Mouse (Mus musculus) CH12.LX (cell line): Measurements from ENCODE around the gene Hsdl2. TPM values are rescaled to one million over a fixed set of nuclear protein-coding genes. Genes with fewer than 3 reads are reported as not detected.

Source experiments
- DNase-seq: peaks from one replicate; pipeline ENCODE4 v3.0.0-alpha.2; 2013; ENCODE audit errors: extremely low read depth
- H3K27ac ChIP-seq: 2 replicates; pipeline ENCODE4 v1.5.1; 2012; ENCODE audit warnings: low read depth, mild to moderate bottlenecking, control low read depth, moderate library complexity; ENCODE audit not compliant: insufficient read depth
- H3K27me3 ChIP-seq: replicated peaks from 2 replicates; pipeline ENCODE3; 2012; ENCODE audit warnings: inconsistent platforms
- H3K36me3 ChIP-seq, 2 experiments: replicated peaks in 1 of 2; 2 replicates each; pipeline versions ENCODE3 to v1.6.1; 2012; ENCODE audit warnings: inconsistent platforms in 1 of 2, low read length in 1 of 2, mild to moderate bottlenecking in 1 of 2, mixed read lengths in 1 of 2, moderate library complexity in 1 of 2; ENCODE audit not compliant: control insufficient read depth in 1 of 2, insufficient read depth in 1 of 2
- H3K4me1 ChIP-seq, 2 experiments: 2 replicates each; pipeline ENCODE4 v1.6.1; 2012; ENCODE audit warnings: inconsistent platforms in 1 of 2, moderate library complexity in 1 of 2; ENCODE audit not compliant: insufficient read depth in 2 of 2, control insufficient read depth in 1 of 2
- H3K4me2 ChIP-seq: 2 replicates; pipeline ENCODE4 v1.6.1; 2012; ENCODE audit warnings: low read depth, mild to moderate bottlenecking, control low read depth; ENCODE audit not compliant: poor library complexity, insufficient read depth, severe bottlenecking
- H3K4me3 ChIP-seq, 3 experiments: fragments of 150-350 bp in 1 of 3; sonication (generic) in 1 of 3; replicated peaks in 1 of 3; 2 replicates each; pipeline versions ENCODE3 to v1.5.1; 2011 to 2012; ENCODE audit warnings: low read depth in 2 of 3, low read length in 2 of 3, mild to moderate bottlenecking in 2 of 3, moderate library complexity in 2 of 3, control low read depth in 1 of 3, improper control_type of control experiment in 1 of 3, inconsistent platforms in 1 of 3, mixed read lengths in 1 of 3; ENCODE audit not compliant: poor library complexity in 1 of 3
- H3K79me2 ChIP-seq: replicated peaks from 2 replicates; pipeline ENCODE4 v1.6.1; 2012; ENCODE audit warnings: mild to moderate bottlenecking, moderate library complexity; ENCODE audit not compliant: control insufficient read depth, poor library complexity, insufficient read depth, severe bottlenecking; ENCODE audit errors: extremely low read depth
- H3K9ac ChIP-seq: 2 replicates; pipeline ENCODE4 v1.6.1; 2012; ENCODE audit warnings: low read depth, mild to moderate bottlenecking, control low read depth, moderate library complexity; ENCODE audit not compliant: insufficient read depth
- H3K9me3 ChIP-seq: replicated peaks from 2 replicates; pipeline ENCODE3; 2012; ENCODE audit warnings: low read length, inconsistent platforms, mixed read lengths
- CHD2 ChIP-seq: IDR thresholded peaks from 2 replicates; pipeline ENCODE4 v1.6.1; 2011; ENCODE audit warnings: low read length, improper control_type of control experiment
- GABPA ChIP-seq: IDR thresholded peaks from 2 replicates; pipeline ENCODE4 v1.6.1; 2012; ENCODE audit warnings: low read depth, low read length, improper control_type of control experiment, inconsistent platforms; ENCODE audit not compliant: insufficient replicate concordance
- MAX ChIP-seq: IDR thresholded peaks from 2 replicates; pipeline ENCODE4 v1.6.1; 2011; ENCODE audit warnings: low read length, improper control_type of control experiment
- MAZ ChIP-seq: IDR thresholded peaks from 2 replicates; pipeline ENCODE4 v1.6.1; 2012; ENCODE audit warnings: low read depth, mild to moderate bottlenecking, inconsistent platforms, low read length, improper control_type of control experiment, moderate library complexity
- MEF2A ChIP-seq: IDR thresholded peaks from 2 replicates; pipeline ENCODE4 v1.6.1; 2014; ENCODE audit warnings: low read depth, mild to moderate bottlenecking, inconsistent platforms, low read length, improper control_type of control experiment, borderline replicate concordance
- NELFE ChIP-seq: IDR thresholded peaks from 2 replicates; pipeline ENCODE4 v1.6.1; 2011; ENCODE audit warnings: low read depth, low read length, improper control_type of control experiment
- NRF1 ChIP-seq: IDR thresholded peaks from 2 replicates; pipeline ENCODE4 v1.6.1; 2014; ENCODE audit warnings: low read depth, mild to moderate bottlenecking, inconsistent platforms, low read length, improper control_type of control experiment, moderate library complexity
- SIN3A ChIP-seq: IDR thresholded peaks from 2 replicates; pipeline ENCODE4 v1.6.1; 2012; ENCODE audit warnings: low read length, improper control_type of control experiment, inconsistent platforms
- TBP ChIP-seq: conservative IDR thresholded peaks from 2 replicates; pipeline ENCODE4 v1.6.1; 2011; ENCODE audit warnings: low read depth, low read length, improper control_type of control experiment
- UBTF ChIP-seq: IDR thresholded peaks from 2 replicates; pipeline ENCODE4 v1.6.1; 2012; ENCODE audit warnings: low read depth, mild to moderate bottlenecking, inconsistent platforms, low read length, improper control_type of control experiment, moderate library complexity
- ZC3H11A ChIP-seq: IDR thresholded peaks from 2 replicates; pipeline ENCODE4 v1.6.1; 2012; ENCODE audit warnings: low read depth, mild to moderate bottlenecking, inconsistent platforms, low read length, improper control_type of control experiment
- ZMIZ1 ChIP-seq: IDR thresholded peaks from 2 replicates; pipeline ENCODE4 v1.6.1; 2012; ENCODE audit warnings: low read depth, mild to moderate bottlenecking, inconsistent platforms, low read length, improper control_type of control experiment
- ZNF384 ChIP-seq: IDR thresholded peaks from 2 replicates; pipeline ENCODE4 v1.6.1; 2012; ENCODE audit warnings: low read depth, low read length, improper control_type of control experiment, inconsistent platforms
- dilution Hi-C: fragments of 300-500 bp; cut with MboI; formaldehyde crosslinking; loops from 2 replicates; pipeline ENCODE4 v1.14.3; 2020; ENCODE audit warnings: low sequenced_read_pairs; ENCODE audit not compliant: extremely low pct_unique_long_range_greater_than_20kb, extremely low pct_ligation_motif_present
- in situ Hi-C: fragments of 300-500 bp; cut with MboI; formaldehyde crosslinking; loops from 3 replicates; pipeline ENCODE4 v1.14.3; 2019; ENCODE audit warnings: low sequenced_read_pairs, low pct_ligation_motif_present, low pct_unique_long_range_greater_than_20kb, mixed read lengths
- polyA plus RNA-seq: library from polyadenylated mRNA; unstranded; fragments of >175 nt; gene quantifications from 2 replicates; pipeline ENCODE4 v1.2.1, GENCODE M21; 2012; ENCODE audit warnings: low read depth; ENCODE audit not compliant: insufficient read length
- total RNA-seq, 2 experiments: library from RNA; depleted of rRNA; stranded (reverse); fragments of 300-350 nt in 1 of 2; fragments of >200 nt in 1 of 2; gene quantifications; 2 replicates each; pipeline ENCODE4 v1.2.3; 2012 to 2014

Hsdl2 gene
- total and polyA plus RNA-seq, 3 experiments, result 7.0 to 10.4 (median 9.7) TPM

- Histone ChIP-seq H3K4me2 (peak overlapping the region; percentile 8; the same call in 1 of the 2 replicates), H3K36me3 (no peaks in the 10 kb centered on the region), H3K79me2 (no peaks in the 10 kb centered on the region), H3K9ac (no peak overlapping the region), H3K27me3 (no peaks in the 10 kb centered on the region), H3K27ac (no peak overlapping the region)
- in situ Hi-C loops, result loop anchor here (10.0 kb wide), 1 partner anchor 481 kb away; no protein-coding TSS in a partner anchor
- no peak for DNase-seq
- no peak for TF ChIP-seq MAX
- TF ChIP-seq, all 38 proteins: peak for 0
- H3K4me3 ChIP-seq, result no peak overlapping the region
- peaks cover 7 to 19% of the 10 kb centered on the region in 2 experiments for H3K4me1 ChIP-seq
- dilution Hi-C loops, result no loop called here
- H3K9me3 ChIP-seq, result no peaks in the 10 kb centered on the region
Observed at GRCm38 (mm10) chr4:59575184-59575958, 6.0 kb upstream of the Hsdl2 start.

DNA sequence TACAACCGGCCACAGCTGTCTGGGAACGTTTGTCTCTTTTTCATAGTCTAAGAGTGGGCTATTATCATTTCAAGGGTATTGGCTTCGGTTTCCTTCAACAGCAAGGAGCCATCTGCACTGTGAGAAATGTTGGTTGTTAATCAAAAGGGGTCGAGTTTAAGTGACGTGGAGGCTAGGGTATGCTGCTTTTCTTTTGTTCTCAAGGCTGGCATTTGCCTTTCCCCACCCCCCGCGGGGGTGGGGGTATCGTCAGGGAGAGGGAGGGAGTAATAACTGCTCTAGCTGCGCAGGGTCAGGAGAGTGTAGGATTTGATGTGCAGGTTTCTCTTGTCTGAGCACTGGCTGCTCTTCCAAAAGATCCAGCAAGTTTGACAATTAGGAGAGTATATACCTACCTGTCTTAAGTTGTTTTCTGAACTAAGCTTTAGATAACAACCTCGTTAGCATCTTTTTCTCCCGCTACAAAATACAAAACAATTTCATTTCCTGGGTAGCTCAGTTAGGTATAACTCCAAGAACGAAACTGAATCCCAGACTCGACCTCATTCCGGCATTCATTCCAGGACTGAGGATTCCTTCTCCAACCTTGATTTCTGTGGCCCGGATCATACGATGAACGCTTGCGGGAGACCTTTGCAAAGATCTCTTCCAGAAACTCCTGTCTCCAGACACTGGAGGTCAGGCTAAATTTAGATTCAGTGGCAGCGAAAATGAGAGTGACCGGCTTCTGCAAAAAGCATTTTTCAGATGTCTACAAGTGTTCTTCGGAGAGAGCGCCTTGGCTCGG, 675 bp upstream of the Hsdl2 start:
- H3K4me2 ChIP-seq, result peak overlapping the region; percentile 82
- H3K9me3 ChIP-seq, result no peaks in the 10 kb centered on the region
- in situ Hi-C loops, result no loop called here
- dilution Hi-C loops, result no loop called here
- no peaks in the 10 kb centered on the region for H3K79me2 ChIP-seq
- no peaks in the 10 kb centered on the region for H3K27me3 ChIP-seq
- DNase-seq, result no peak
- no peak overlapping the region for H3K27ac ChIP-seq
- peak overlapping the region; percentile 74 to 77 (median 76) for H3K4me3 ChIP-seq
- no peaks in the 10 kb centered on the region for H3K36me3 ChIP-seq
- TF ChIP-seq SIN3A (peak; percentile 23), CHD2 (no peak), ZNF384 (no peak), NRF1 (peak; percentile 53; the same call in 1 of the 2 replicates), ZC3H11A (no peak), ZMIZ1 (peak; percentile 6; the same call in 1 of the 2 replicates), NELFE (peak; percentile 2; the same call in 1 of the 2 replicates), TBP (no peak), UBTF (no peak), GABPA (no peak), MAZ (peak; percentile 88), MAX (no peak), MEF2A (no peak)
- H3K4me1 ChIP-seq, result peaks cover 0 to 10% of the 10 kb centered on the region in 2 experiments; a peak in 2 of 4 replicates
- peak overlapping the region; percentile 75 for H3K9ac ChIP-seq
